Mouse (Mus musculus): Measurements from ENCODE around the gene Nkx2-5.
A peak's percentile ranks its signal among the peaks of the same experiment; 100 is the strongest.

Gene Nkx2-5

GRCm38 (mm10) chr17:26844909-26845148 is at the start of gene Nkx2-5:
Gene Nkx2-5, minus strand, starts transcription at chr17:26845009.
- DNase-seq = no peak

- no peak for DNase-seq
Observed at GRCm38 (mm10) chr17:26894342-26894741, 49.5 kb upstream of the Nkx2-5 start.

GRCm38 (mm10) chr17:26893492-26893891 is 48.7 kb upstream of the Nkx2-5 start:
- DNase-seq = no peak

- DNase-seq = peak in 1 of 2 experiments; percentile 20
Observed at GRCm38 (mm10) chr17:26892635-26893375, 48.0 kb upstream of the Nkx2-5 start.

- DNase-seq = no peak
Observed at GRCm38 (mm10) chr17:26887926-26888325, 43.1 kb upstream of the Nkx2-5 start.

- DNase-seq = peak; percentile 87 to 88
Observed at GRCm38 (mm10) chr17:26886047-26886749, 41.4 kb upstream of the Nkx2-5 start.

- DNase-seq = peak; percentile 79 to 86
Observed at GRCm38 (mm10) chr17:26884995-26885926, 40.5 kb upstream of the Nkx2-5 start.

- no peak for DNase-seq
Observed at GRCm38 (mm10) chr17:26883585-26883984, 38.8 kb upstream of the Nkx2-5 start.

GRCm38 (mm10) chr17:26882706-26883105 is 37.9 kb upstream of the Nkx2-5 start:
- DNase-seq = no peak

GRCm38 (mm10) chr17:26879235-26879634 is 34.4 kb upstream of the Nkx2-5 start:
- DNase-seq = no peak

GRCm38 (mm10) chr17:26877927-26878326 is 33.1 kb upstream of the Nkx2-5 start:
- DNase-seq = no peak

- DNase-seq = no peak
Observed at GRCm38 (mm10) chr17:26874542-26874941, 29.7 kb upstream of the Nkx2-5 start.

- no peak for DNase-seq
Observed at GRCm38 (mm10) chr17:26873502-26873901, 28.7 kb upstream of the Nkx2-5 start.

- DNase-seq = no peak
Observed at GRCm38 (mm10) chr17:26872870-26873269, 28.1 kb upstream of the Nkx2-5 start.

GRCm38 (mm10) chr17:26868756-26869155 is 23.9 kb upstream of the Nkx2-5 start:
- DNase-seq = no peak

- no peak for DNase-seq
Observed at GRCm38 (mm10) chr17:26865156-26865555, 20.3 kb upstream of the Nkx2-5 start.

- DNase-seq = no peak
Observed at GRCm38 (mm10) chr17:26864343-26864742, 19.5 kb upstream of the Nkx2-5 start.

- DNase-seq = no peak
Observed at GRCm38 (mm10) chr17:26861793-26862192, 17.0 kb upstream of the Nkx2-5 start.

GRCm38 (mm10) chr17:26861383-26861782 is 16.6 kb upstream of the Nkx2-5 start:
- no peak for DNase-seq

- DNase-seq = no peak
Observed at GRCm38 (mm10) chr17:26860906-26861305, 16.1 kb upstream of the Nkx2-5 start.

- DNase-seq = no peak
Observed at GRCm38 (mm10) chr17:26852262-26852661, 7.5 kb upstream of the Nkx2-5 start.

- no peak for DNase-seq
Observed at GRCm38 (mm10) chr17:26851136-26851460, 6.3 kb upstream of the Nkx2-5 start.

- no peak for DNase-seq
Observed at GRCm38 (mm10) chr17:26850358-26851135, 5.7 kb upstream of the Nkx2-5 start.

All from cerebellum, postnatal 14 days (tissue).